Mouse (Mus musculus): ENCODE results near the gene Bnip3. TPM values are rescaled to one million over a fixed set of nuclear protein-coding genes. Genes with fewer than 3 reads are reported as not detected.

Gene Bnip3
- polyA plus RNA-seq, 1 experiment from 2014 or later: 103 TPM

Other genes starting within 250 kb of the Bnip3 start
- gene Ppp2r2d, start 63.4 kb downstream of the Bnip3 start, polyA plus RNA-seq (2015; fragmentation: Nextera tagmentation; extraction: Ambion mirVana): 84.9 and 87.4 TPM in 2 replicates
- 34.0 and 35.5 TPM in 2 replicates for gene Mapk1ip1, start 63.2 kb downstream of the Bnip3 start, polyA plus RNA-seq (2015; fragmentation: Nextera tagmentation; extraction: Ambion mirVana)
- gene Jakmip3, start 31.2 kb upstream of the Bnip3 start, polyA plus RNA-seq (2015; fragmentation: Nextera tagmentation; extraction: Ambion mirVana): 5.0 and 5.1 TPM in 2 replicates
- 315 and 316 TPM in 2 replicates for gene Dpysl4, start 176.5 kb upstream of the Bnip3 start, polyA plus RNA-seq (2015; fragmentation: Nextera tagmentation; extraction: Ambion mirVana)